Mouse (Mus musculus): ENCODE measurements around the gene Dxo. TPM values are rescaled to one million over a fixed set of nuclear protein-coding genes. Genes with fewer than 3 reads are reported as not detected.
"Not testable (repeated sequence)": the region's sequence is repeated elsewhere in the genome, so short reads cannot be mapped to it uniquely, and the experiment has no call there.

The Dxo gene
- polyA plus RNA-seq (2014; fragmentation: Nextera tagmentation; extraction: Ambion mirVana): 52.9 and 56.4 TPM in 2 replicates

DNA sequence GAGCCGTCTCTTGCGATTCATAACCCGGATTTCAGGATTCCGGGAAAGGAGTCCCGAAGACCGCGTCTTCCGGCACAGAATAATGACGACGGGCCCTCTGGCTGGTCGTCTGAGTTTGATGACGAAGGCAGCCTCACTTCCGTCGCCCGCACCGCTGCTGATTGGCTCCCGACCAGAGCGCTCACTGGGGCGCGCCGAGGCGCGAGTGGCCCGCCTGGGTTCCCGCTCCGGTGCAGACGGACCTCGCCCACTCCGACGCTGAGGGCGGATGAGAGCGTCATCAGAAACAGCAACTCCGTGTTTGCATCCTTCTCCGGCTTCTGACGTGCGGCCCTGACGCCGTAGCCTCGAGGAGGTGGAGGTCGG, at the start of gene Dxo, which contains the start of gene Stk19:
Dxo (plus strand) TSS at position 164 of the 366 bp plus-strand sequence.
Stk19 (minus strand) TSS at position 90 of the 366 bp plus-strand sequence.
- peak; percentile 93 for ATAC-seq (ENCODE audit: insufficient number of reproducible peaks, insufficient read depth, low FRiP score, low read depth)
- under 1% methylated on average over 40 of the region's 40 CpGs for WGBS
- H3K36me3 ChIP-seq (ENCODE audit: control insufficient read depth, insufficient read depth, low read length): peaks cover 28% of the 10 kb centered on the region

DNA sequence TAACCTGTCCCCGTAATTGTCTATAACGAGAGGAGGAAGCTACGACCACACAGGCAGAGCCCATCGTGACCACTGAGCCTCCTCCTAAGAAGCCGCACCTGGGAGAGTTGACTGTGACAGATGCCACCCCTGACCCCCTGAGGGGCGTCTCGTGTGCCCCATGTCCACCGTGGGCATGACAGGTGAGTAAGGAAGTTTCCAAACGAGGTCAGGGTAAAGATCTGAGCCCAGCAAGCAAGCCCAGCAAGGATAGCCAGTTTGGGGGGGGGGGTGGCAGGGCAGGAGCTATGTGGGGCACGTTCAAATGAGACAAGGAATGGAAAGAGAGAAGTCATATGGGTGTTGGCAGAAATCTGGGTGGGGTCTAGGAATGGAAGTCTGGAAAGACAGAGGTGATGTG, 41.8 kb upstream of the Dxo start:
- ATAC-seq (ENCODE audit: insufficient number of reproducible peaks, insufficient read depth, low FRiP score, low read depth): no peak
- no peak overlapping the region for H3K27ac ChIP-seq (ENCODE audit: low read length)
- H3K4me2 ChIP-seq (replicated peaks; ENCODE audit: low read depth, low read length): no peak overlapping the region
- H3K4me3 ChIP-seq (ENCODE audit: low read depth, low read length): no peak overlapping the region
- no peaks in the 10 kb centered on the region for H3K27me3 ChIP-seq (ENCODE audit: control insufficient read depth, insufficient read depth, low read length)
- H3K9ac ChIP-seq (replicated peaks; ENCODE audit: low read depth, low read length): no peak overlapping the region
- no peaks in the 10 kb centered on the region; the same call in 1 of the 2 replicates for H3K9me3 ChIP-seq (ENCODE audit: control insufficient read depth, low read depth, low read length)
- H3K36me3 ChIP-seq (ENCODE audit: control insufficient read depth, insufficient read depth, low read length): no peaks in the 10 kb centered on the region
- WGBS: 85% methylated on average over 10 of the region's 10 CpGs
- no peaks in the 10 kb centered on the region for H3K4me1 ChIP-seq (ENCODE audit: control insufficient read depth, insufficient read depth, low read length)

More for the DNA sequence above, at the start of gene Dxo, which contains the start of gene Stk19:
- Histone ChIP-seq H3K4me1 (ENCODE audit: control insufficient read depth, insufficient read depth, low read length) (peaks cover 17% of the 10 kb centered on the region), H3K27me3 (ENCODE audit: control insufficient read depth, insufficient read depth, low read length) (no peaks in the 10 kb centered on the region), H3K27ac (ENCODE audit: low read length) (0 out of 2 replicates have a peak within 1 kb of the TSS, but pooled peaks have one; percentile 61), H3K4me3 (ENCODE audit: low read depth, low read length) (peak within 1 kb of the TSS; percentile 63), H3K9me3 (ENCODE audit: control insufficient read depth, low read depth, low read length) (no peaks in the 10 kb centered on the region), H3K4me2 (replicated peaks; ENCODE audit: low read depth, low read length) (peak within 1 kb of the TSS; percentile 93), H3K9ac (replicated peaks; ENCODE audit: low read depth, low read length) (peak within 1 kb of the TSS; percentile 50)

DNA sequence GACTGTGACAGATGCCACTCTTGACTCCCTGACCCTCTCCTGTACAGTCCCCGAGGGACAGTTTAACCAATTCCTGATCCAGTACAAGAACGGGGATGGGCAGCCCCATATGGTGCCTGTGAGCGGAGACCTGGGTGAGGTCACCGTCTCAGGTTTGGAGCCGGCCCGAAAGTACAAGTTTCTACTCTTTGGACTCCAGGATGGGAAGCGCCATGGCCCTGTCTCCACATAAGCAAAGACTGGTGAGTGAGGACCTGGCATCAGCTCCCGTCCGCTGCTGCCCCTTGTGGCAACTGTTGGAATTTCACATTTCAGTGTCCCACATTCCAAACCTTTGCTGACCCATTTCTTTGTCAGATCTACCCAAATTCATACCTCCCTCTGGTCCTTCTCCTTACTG, 41.2 kb upstream of the Dxo start:
- Histone ChIP-seq H3K9me3 (ENCODE audit: control insufficient read depth, low read depth, low read length) (no peaks in the 10 kb centered on the region; the same call in 1 of the 2 replicates), H3K27me3 (ENCODE audit: control insufficient read depth, insufficient read depth, low read length) (no peaks in the 10 kb centered on the region), H3K4me3 (ENCODE audit: low read depth, low read length) (no peak overlapping the region), H3K4me1 (ENCODE audit: control insufficient read depth, insufficient read depth, low read length) (no peaks in the 10 kb centered on the region), H3K27ac (ENCODE audit: low read length) (no peak overlapping the region), H3K4me2 (replicated peaks; ENCODE audit: low read depth, low read length) (no peak overlapping the region), H3K36me3 (ENCODE audit: control insufficient read depth, insufficient read depth, low read length) (no peaks in the 10 kb centered on the region), H3K9ac (replicated peaks; ENCODE audit: low read depth, low read length) (no peak overlapping the region)
- ATAC-seq (ENCODE audit: insufficient number of reproducible peaks, insufficient read depth, low FRiP score, low read depth): no peak
- 66% methylated on average over 9 of the region's 9 CpGs for WGBS

DNA sequence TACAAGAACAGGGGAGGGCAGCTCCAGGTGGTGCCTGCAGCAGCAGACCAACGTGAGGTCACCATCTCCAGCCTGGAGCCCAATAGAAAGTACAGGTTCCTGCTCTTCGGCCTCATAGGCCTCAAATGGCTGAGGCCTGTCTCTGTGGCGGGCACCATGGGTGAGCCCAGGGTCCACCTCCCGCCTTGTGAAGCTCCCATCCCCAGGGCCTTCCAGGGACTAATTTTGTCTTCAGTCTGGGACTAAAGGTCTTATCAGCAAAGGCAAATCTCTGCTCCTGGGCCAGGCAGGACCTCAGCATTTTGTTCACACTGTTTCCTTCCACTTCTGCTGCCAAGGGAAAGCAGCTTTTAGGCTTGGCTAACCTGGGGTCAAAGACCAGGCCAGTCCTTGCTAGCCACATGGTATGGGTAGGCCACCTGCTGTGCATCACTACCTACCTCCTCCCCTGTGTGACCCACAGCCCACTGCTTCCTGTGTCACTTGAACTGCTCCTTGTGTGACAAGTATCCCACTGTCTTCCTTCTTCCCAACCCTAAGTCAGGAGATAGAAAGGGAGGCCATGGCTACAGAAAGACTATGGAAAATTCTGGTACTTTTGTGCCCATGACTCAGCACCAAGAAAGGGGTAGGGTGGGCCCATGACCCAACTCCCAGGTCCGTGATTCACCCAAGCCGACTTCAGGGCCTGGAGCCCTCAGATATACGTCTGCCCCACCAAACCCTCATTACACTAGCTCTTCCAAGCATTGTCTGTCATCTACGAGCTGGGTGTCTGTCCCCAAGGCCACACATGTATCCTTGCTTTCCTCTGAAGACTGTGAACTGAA, 40.3 kb upstream of the Dxo start:
- Histone ChIP-seq H3K27me3 (ENCODE audit: control insufficient read depth, insufficient read depth, low read length) (no peaks in the 10 kb centered on the region), H3K4me1 (ENCODE audit: control insufficient read depth, insufficient read depth, low read length) (no peaks in the 10 kb centered on the region), H3K9me3 (ENCODE audit: control insufficient read depth, low read depth, low read length) (no peaks in the 10 kb centered on the region), H3K4me3 (ENCODE audit: low read depth, low read length) (no peak overlapping the region), H3K9ac (replicated peaks; ENCODE audit: low read depth, low read length) (no peak overlapping the region), H3K4me2 (replicated peaks; ENCODE audit: low read depth, low read length) (no peak overlapping the region), H3K36me3 (ENCODE audit: control insufficient read depth, insufficient read depth, low read length) (no peaks in the 10 kb centered on the region), H3K27ac (ENCODE audit: low read length) (no peak overlapping the region)
- no peak for ATAC-seq (ENCODE audit: insufficient number of reproducible peaks, insufficient read depth, low FRiP score, low read depth)
- 80% methylated on average over 8 of the region's 8 CpGs for WGBS

DNA sequence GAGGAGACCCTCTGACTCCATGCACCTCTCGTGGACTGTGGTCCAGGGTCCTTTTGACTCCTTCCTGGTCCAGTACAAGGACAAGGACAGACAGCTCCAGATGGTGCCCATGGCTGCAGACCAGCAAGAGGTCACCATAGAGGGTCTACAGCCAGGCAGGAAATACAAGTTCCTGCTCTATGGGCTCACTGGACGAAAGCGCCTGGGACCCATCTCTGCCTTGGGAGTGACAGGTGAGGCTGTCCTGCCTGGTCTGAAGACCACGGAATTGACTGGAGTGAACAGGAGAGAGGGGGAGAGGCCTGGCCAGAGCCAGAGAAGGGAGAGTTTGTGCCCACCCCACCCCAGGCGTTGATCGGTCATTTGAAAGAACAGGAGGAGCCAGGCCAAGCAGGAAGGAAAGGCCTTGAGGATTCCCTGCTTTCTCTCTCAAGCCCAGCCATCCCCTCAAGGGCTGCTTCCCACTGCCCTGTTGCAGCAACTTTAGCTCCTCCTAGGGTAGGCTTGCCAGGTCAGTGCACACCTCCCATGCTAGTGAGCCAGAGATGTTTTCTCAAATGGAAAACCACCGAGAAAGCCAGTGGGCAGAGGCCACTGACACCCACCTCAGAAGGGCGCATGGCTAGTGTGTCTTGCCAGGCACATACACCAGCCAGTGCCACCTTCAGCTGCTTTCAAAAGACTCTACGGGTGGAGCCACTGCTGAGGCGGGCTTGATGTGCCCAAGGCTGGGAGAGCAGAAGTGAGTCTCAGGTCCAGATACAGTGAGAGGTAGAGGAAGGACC, 39.4 kb upstream of the Dxo start:
- 87% methylated on average over 10 of the region's 10 CpGs for WGBS
- ATAC-seq (ENCODE audit: insufficient number of reproducible peaks, insufficient read depth, low FRiP score, low read depth); H3K27me3 ChIP-seq (ENCODE audit: control insufficient read depth, insufficient read depth, low read length); H3K9me3 ChIP-seq (ENCODE audit: control insufficient read depth, low read depth, low read length); H3K4me3 ChIP-seq (ENCODE audit: low read depth, low read length); H3K4me1 ChIP-seq (ENCODE audit: control insufficient read depth, insufficient read depth, low read length); H3K4me2 ChIP-seq (replicated peaks; ENCODE audit: low read depth, low read length); H3K9ac ChIP-seq (replicated peaks; ENCODE audit: low read depth, low read length); H3K36me3 ChIP-seq (ENCODE audit: control insufficient read depth, insufficient read depth, low read length); H3K27ac ChIP-seq (ENCODE audit: low read length): not testable (repeated sequence)

DNA sequence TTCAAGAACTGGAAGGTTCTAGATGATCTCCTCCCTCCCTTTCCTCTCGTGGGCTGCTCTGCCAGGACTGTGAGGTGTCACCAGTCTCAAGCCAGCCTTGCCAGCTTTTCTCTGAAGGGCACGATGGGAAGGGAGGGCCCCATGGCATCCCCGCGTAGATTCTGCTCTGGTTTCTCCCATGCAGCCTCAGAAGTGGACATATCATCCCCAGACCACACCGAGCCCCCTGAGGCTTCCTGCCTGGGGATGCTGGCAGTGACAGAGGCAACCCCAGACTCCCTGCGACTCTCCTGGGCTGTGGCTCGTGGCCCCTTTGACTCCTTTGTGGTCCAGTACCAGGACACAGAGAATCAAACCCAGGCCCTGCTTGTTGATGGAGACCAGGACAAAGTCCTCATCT, 38.7 kb upstream of the Dxo start:
- not testable (repeated sequence) for H3K27me3 ChIP-seq (ENCODE audit: control insufficient read depth, insufficient read depth, low read length); H3K4me1 ChIP-seq (ENCODE audit: control insufficient read depth, insufficient read depth, low read length); H3K9ac ChIP-seq (replicated peaks; ENCODE audit: low read depth, low read length); H3K36me3 ChIP-seq (ENCODE audit: control insufficient read depth, insufficient read depth, low read length); ATAC-seq (ENCODE audit: insufficient number of reproducible peaks, insufficient read depth, low FRiP score, low read depth); H3K9me3 ChIP-seq (ENCODE audit: control insufficient read depth, low read depth, low read length); H3K27ac ChIP-seq (ENCODE audit: low read length); H3K4me2 ChIP-seq (replicated peaks; ENCODE audit: low read depth, low read length); H3K4me3 ChIP-seq (ENCODE audit: low read depth, low read length)
- WGBS: 77% methylated on average over 6 of the region's 7 CpGs

DNA sequence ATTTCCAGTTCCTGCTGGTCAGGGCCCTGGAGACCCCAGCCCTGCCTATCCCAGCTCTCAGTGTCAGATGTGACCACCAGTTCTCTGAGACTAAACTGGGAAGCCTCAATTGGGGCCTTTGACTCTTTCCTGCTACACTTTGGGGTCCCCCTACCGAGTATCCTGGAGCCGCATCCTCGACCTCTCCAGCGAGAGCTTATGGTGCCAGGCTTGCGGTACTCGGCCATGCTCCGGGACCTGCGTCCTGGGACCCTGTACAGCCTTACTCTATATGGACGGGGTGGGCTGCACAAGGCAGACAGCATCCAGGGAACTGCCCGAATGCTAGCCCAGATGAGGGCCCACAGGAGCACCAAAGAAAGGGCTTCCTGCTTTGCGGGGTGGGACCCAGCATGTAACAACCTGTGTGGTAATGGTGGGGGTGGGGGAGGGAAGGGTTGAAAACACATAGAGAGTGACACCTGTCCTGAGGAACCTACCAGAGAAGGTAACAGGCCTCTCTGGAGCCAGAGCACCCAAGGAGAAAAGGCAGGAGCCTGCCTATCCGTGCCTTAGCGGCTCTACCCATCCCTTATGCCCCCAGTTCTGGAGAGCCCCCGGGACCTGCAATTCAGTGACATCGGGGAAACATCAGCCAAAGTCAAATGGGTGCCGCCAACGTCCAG, 37.8 kb upstream of the Dxo start:
- Histone ChIP-seq H3K4me2 (replicated peaks; ENCODE audit: low read depth, low read length) (no peak overlapping the region), H3K9ac (replicated peaks; ENCODE audit: low read depth, low read length) (no peak overlapping the region), H3K4me3 (ENCODE audit: low read depth, low read length) (no peak overlapping the region), H3K36me3 (ENCODE audit: control insufficient read depth, insufficient read depth, low read length) (no peaks in the 10 kb centered on the region), H3K27me3 (ENCODE audit: control insufficient read depth, insufficient read depth, low read length) (no peaks in the 10 kb centered on the region), H3K9me3 (ENCODE audit: control insufficient read depth, low read depth, low read length) (no peaks in the 10 kb centered on the region), H3K4me1 (ENCODE audit: control insufficient read depth, insufficient read depth, low read length) (no peaks in the 10 kb centered on the region), H3K27ac (ENCODE audit: low read length) (no peak overlapping the region)
- 90% methylated on average over 14 of the region's 17 CpGs for WGBS
- ATAC-seq (ENCODE audit: insufficient number of reproducible peaks, insufficient read depth, low FRiP score, low read depth): no peak

DNA sequence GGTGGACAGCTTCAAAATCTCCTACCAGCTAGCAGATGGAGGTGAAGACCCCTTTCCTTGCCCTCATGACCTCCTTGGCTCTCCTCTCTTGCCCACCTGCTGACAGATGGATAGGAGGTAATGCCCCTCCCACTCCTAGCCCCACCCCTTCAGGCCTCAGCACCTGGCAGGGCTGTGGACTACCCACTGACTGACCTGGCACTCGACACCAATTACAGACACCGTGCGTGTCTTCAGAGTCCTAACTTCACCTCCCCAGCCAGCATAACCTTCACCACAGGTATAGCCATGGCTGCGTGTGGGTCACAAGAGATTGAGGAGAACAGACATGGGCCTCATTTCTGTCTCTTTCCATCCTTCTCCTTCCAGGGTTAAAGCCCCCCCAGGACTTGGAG, 37.3 kb upstream of the Dxo start:
- Histone ChIP-seq H3K9me3 (ENCODE audit: control insufficient read depth, low read depth, low read length) (no peaks in the 10 kb centered on the region), H3K4me2 (replicated peaks; ENCODE audit: low read depth, low read length) (no peak overlapping the region), H3K27ac (ENCODE audit: low read length) (no peak overlapping the region), H3K27me3 (ENCODE audit: control insufficient read depth, insufficient read depth, low read length) (no peaks in the 10 kb centered on the region), H3K9ac (replicated peaks; ENCODE audit: low read depth, low read length) (no peak overlapping the region), H3K36me3 (ENCODE audit: control insufficient read depth, insufficient read depth, low read length) (no peaks in the 10 kb centered on the region), H3K4me3 (ENCODE audit: low read depth, low read length) (no peak overlapping the region), H3K4me1 (ENCODE audit: control insufficient read depth, insufficient read depth, low read length) (no peaks in the 10 kb centered on the region)
- ATAC-seq (ENCODE audit: insufficient number of reproducible peaks, insufficient read depth, low FRiP score, low read depth): no peak
- 86% methylated on average over 4 of the region's 4 CpGs for WGBS

All from stomach, embryonic 14.5 days (tissue).